Mouse (Mus musculus) MEL (cell line): Measurements from ENCODE around the gene Chl1. TPM values are rescaled to one million over a fixed set of nuclear protein-coding genes. Genes with fewer than 3 reads are reported as not detected.

ENCODE experiments used
- DNase-seq: peaks from one replicate; pipeline ENCODE4 v3.0.0; 2011; ENCODE audit warnings: low read depth, low spot score
- H3K27ac ChIP-seq: 2 replicates; pipeline ENCODE4 v1.5.1; 2012; ENCODE audit warnings: low read depth, mild to moderate bottlenecking, control low read depth, low read length, moderate library complexity; ENCODE audit not compliant: control insufficient read depth
- H3K27me3 ChIP-seq, 2 experiments: fragments of 150-350 bp in 1 of 2; sonication (generic) in 1 of 2; 2 replicates each; pipeline ENCODE4 v1.6.1; 2012; ENCODE audit warnings: low read length in 2 of 2, mild to moderate bottlenecking in 2 of 2, improper control_type of control experiment in 1 of 2, moderate library complexity in 1 of 2; ENCODE audit not compliant: insufficient read depth in 2 of 2, control insufficient read depth in 1 of 2
- H3K36me3 ChIP-seq, 2 experiments: 2 replicates each; pipeline ENCODE4 v1.6.1; 2012 to 2014; ENCODE audit warnings: low read length in 2 of 2, improper control_type of control experiment in 1 of 2, inconsistent platforms in 1 of 2, mild to moderate bottlenecking in 1 of 2; ENCODE audit not compliant: insufficient read depth in 2 of 2, control insufficient read depth in 1 of 2
- H3K4me1 ChIP-seq, 2 experiments: fragments of 150-350 bp in 1 of 2; sonication (generic) in 1 of 2; 2 replicates each; pipeline ENCODE4 v1.6.1; 2012; ENCODE audit warnings: low read length in 2 of 2, improper control_type of control experiment in 1 of 2, mild to moderate bottlenecking in 1 of 2; ENCODE audit not compliant: insufficient read depth in 2 of 2, control insufficient read depth in 1 of 2
- H3K4me3 ChIP-seq, 2 experiments: fragments of 150-350 bp in 1 of 2; sonication (generic) in 1 of 2; 2 replicates each; pipeline ENCODE4 v1.5.1; 2012; ENCODE audit warnings: low read depth in 2 of 2, low read length in 2 of 2, mild to moderate bottlenecking in 2 of 2, moderate library complexity in 2 of 2, control low read depth in 1 of 2, improper control_type of control experiment in 1 of 2; ENCODE audit not compliant: control insufficient read depth in 1 of 2, insufficient read depth in 1 of 2
- H3K79me2 ChIP-seq: 2 replicates; pipeline ENCODE4 v1.6.1; 2012; ENCODE audit warnings: mild to moderate bottlenecking, low read length, moderate library complexity; ENCODE audit not compliant: control insufficient read depth, poor library complexity, insufficient read depth
- H3K9ac ChIP-seq: 2 replicates; pipeline ENCODE4 v1.6.1; 2012; ENCODE audit warnings: low read depth, mild to moderate bottlenecking, control low read depth, low read length, moderate library complexity; ENCODE audit not compliant: control insufficient read depth, poor library complexity, severe bottlenecking
- H3K9me3 ChIP-seq: fragments of 150-350 bp; sonication (generic); replicated peaks from 2 replicates; pipeline ENCODE4 v1.6.1; 2012; ENCODE audit warnings: mild to moderate bottlenecking, low read length, improper control_type of control experiment, moderate library complexity; ENCODE audit not compliant: insufficient read depth
- CHD1 ChIP-seq: IDR thresholded peaks from 2 replicates; pipeline ENCODE4 v1.6.1; 2012; ENCODE audit warnings: low read depth, mild to moderate bottlenecking, inconsistent platforms, low read length, improper control_type of control experiment
- CTCF ChIP-seq, 3 experiments: IDR thresholded peaks in 2 of 3; conservative IDR thresholded peaks in 1 of 3; 2 replicates each; pipeline ENCODE4 v1.5.1; 2011 to 2012; ENCODE audit warnings: low read length in 3 of 3, low read depth in 2 of 3, mild to moderate bottlenecking in 2 of 3, improper control_type of control experiment in 1 of 3, inconsistent platforms in 1 of 3, mixed read lengths in 1 of 3, moderate library complexity in 1 of 3; ENCODE audit not compliant: control insufficient read depth in 1 of 3, insufficient read depth in 1 of 3, poor library complexity in 1 of 3, severe bottlenecking in 1 of 3
- E2F4 ChIP-seq: IDR thresholded peaks from 2 replicates; pipeline ENCODE4 v1.6.1; 2011; ENCODE audit warnings: low read depth, low read length, improper control_type of control experiment, borderline replicate concordance
- ELF1 ChIP-seq: IDR thresholded peaks from 2 replicates; pipeline ENCODE4 v1.6.1; 2014; ENCODE audit warnings: low read depth, mild to moderate bottlenecking, inconsistent platforms, low read length, improper control_type of control experiment, moderate library complexity
- EP300 ChIP-seq, 2 experiments: IDR thresholded peaks; 2 replicates each; pipeline ENCODE4 v1.6.1; 2011; ENCODE audit warnings: improper control_type of control experiment in 2 of 2, low read length in 2 of 2, low read depth in 1 of 2, mild to moderate bottlenecking in 1 of 2
- GABPA ChIP-seq: IDR thresholded peaks from 2 replicates; pipeline ENCODE4 v1.6.1; 2012; ENCODE audit warnings: low read depth, mild to moderate bottlenecking, inconsistent platforms, low read length, improper control_type of control experiment, moderate library complexity
- GATA1 ChIP-seq: IDR thresholded peaks from 2 replicates; pipeline ENCODE4 v1.6.1; 2011; ENCODE audit warnings: low read depth, low read length, improper control_type of control experiment
- HCFC1 ChIP-seq: IDR thresholded peaks from 2 replicates; pipeline ENCODE4 v1.6.1; 2012; ENCODE audit warnings: low read depth, mild to moderate bottlenecking, inconsistent platforms, low read length, improper control_type of control experiment, moderate library complexity
- JUND ChIP-seq: IDR thresholded peaks from 2 replicates; pipeline ENCODE4 v1.6.1; 2011; ENCODE audit warnings: low read depth, mild to moderate bottlenecking, improper control_type of control experiment, low read length
- KAT2A ChIP-seq: conservative IDR thresholded peaks from 2 replicates; pipeline ENCODE4 v1.6.1; 2012; ENCODE audit warnings: low read depth, low read length, improper control_type of control experiment, inconsistent platforms
- MAFK ChIP-seq: IDR thresholded peaks from 2 replicates; pipeline ENCODE4 v1.6.1; 2011; ENCODE audit warnings: low read depth, mild to moderate bottlenecking, low read length, improper control_type of control experiment, borderline replicate concordance
- MAZ ChIP-seq: IDR thresholded peaks from 2 replicates; pipeline ENCODE4 v1.6.1; 2012; ENCODE audit warnings: low read depth, mild to moderate bottlenecking, inconsistent platforms, low read length, improper control_type of control experiment
- MYB ChIP-seq: IDR thresholded peaks from 2 replicates; pipeline ENCODE4 v1.6.1; 2011; ENCODE audit warnings: mild to moderate bottlenecking, low read depth, low read length, improper control_type of control experiment
- MYC ChIP-seq: IDR thresholded peaks from 2 replicates; pipeline ENCODE4 v1.6.1; 2011; ENCODE audit warnings: low read depth, mild to moderate bottlenecking, low read length, improper control_type of control experiment, moderate library complexity
- NELFE ChIP-seq: IDR thresholded peaks from 2 replicates; pipeline ENCODE4 v1.6.1; 2011; ENCODE audit warnings: low read depth, low read length, improper control_type of control experiment
- POLR2A ChIP-seq, 2 experiments: IDR thresholded peaks; 2 replicates each; pipeline ENCODE4 v1.6.1; 2011 to 2012; ENCODE audit warnings: low read length in 2 of 2, mild to moderate bottlenecking in 2 of 2, control low read depth in 1 of 2, improper control_type of control experiment in 1 of 2, low read depth in 1 of 2, moderate library complexity in 1 of 2; ENCODE audit not compliant: control insufficient read depth in 1 of 2, insufficient read depth in 1 of 2, poor library complexity in 1 of 2
- POLR2AphosphoS2 ChIP-seq: IDR thresholded peaks from 2 replicates; pipeline ENCODE4 v1.6.1; 2011; ENCODE audit warnings: low read length, improper control_type of control experiment
- POLR2AphosphoS5 ChIP-seq: IDR thresholded peaks from 2 replicates; pipeline ENCODE4 v1.6.1; 2012; ENCODE audit warnings: low read depth, borderline replicate concordance, mild to moderate bottlenecking, inconsistent platforms, low read length, moderate library complexity, mixed read lengths
- RAD21 ChIP-seq: IDR thresholded peaks from 2 replicates; pipeline ENCODE4 v1.6.1; 2011; ENCODE audit warnings: mild to moderate bottlenecking, low read depth, low read length, improper control_type of control experiment
- RCOR1 ChIP-seq: IDR thresholded peaks from 2 replicates; pipeline ENCODE4 v1.6.1; 2012; ENCODE audit warnings: low read depth, mild to moderate bottlenecking, inconsistent platforms, low read length, improper control_type of control experiment
- SIN3A ChIP-seq: IDR thresholded peaks from 2 replicates; pipeline ENCODE4 v1.6.1; 2012; ENCODE audit warnings: low read length, improper control_type of control experiment, inconsistent platforms
- SMC3 ChIP-seq: IDR thresholded peaks from 2 replicates; pipeline ENCODE4 v1.6.1; 2011; ENCODE audit warnings: low read depth, low read length, improper control_type of control experiment
- TBP ChIP-seq: IDR thresholded peaks from 2 replicates; pipeline ENCODE4 v1.8.0; 2011; ENCODE audit warnings: low read depth, low read length, improper control_type of control experiment
- USF1 ChIP-seq: IDR thresholded peaks from 2 replicates; pipeline ENCODE4 v1.6.1; 2014; ENCODE audit warnings: low read depth, mild to moderate bottlenecking, inconsistent platforms, low read length, improper control_type of control experiment, moderate library complexity
- ZC3H11A ChIP-seq: IDR thresholded peaks from 2 replicates; pipeline ENCODE4 v1.6.1; 2012; ENCODE audit warnings: low read depth, mild to moderate bottlenecking, inconsistent platforms, low read length, improper control_type of control experiment
- ZMIZ1 ChIP-seq: IDR thresholded peaks from 2 replicates; pipeline ENCODE4 v1.6.1; 2012; ENCODE audit warnings: low read depth, mild to moderate bottlenecking, inconsistent platforms, low read length, improper control_type of control experiment, moderate library complexity
- polyA plus RNA-seq, 2 experiments: library from polyadenylated mRNA; stranded (reverse) in 1 of 2; unstranded in 1 of 2; fragments of >175 nt in 1 of 2; fragments of >200 nt in 1 of 2; gene quantifications; 2 replicates each; pipeline versions ENCODE4 v1.2.1 to v1.2.4; 2012; ENCODE audit warnings: low replicate concordance in 2 of 2, low read depth in 1 of 2; ENCODE audit not compliant: insufficient read length in 2 of 2, insufficient read depth in 1 of 2, missing spikeins in 1 of 2
- total RNA-seq: library from RNA; depleted of rRNA; stranded (reverse); fragments of 300-350 nt; gene quantifications from 2 replicates; pipeline ENCODE4 v1.2.3, GENCODE M21; 2012

Chl1 gene
- total and polyA plus RNA-seq, 3 experiments, result not detected

DNA sequence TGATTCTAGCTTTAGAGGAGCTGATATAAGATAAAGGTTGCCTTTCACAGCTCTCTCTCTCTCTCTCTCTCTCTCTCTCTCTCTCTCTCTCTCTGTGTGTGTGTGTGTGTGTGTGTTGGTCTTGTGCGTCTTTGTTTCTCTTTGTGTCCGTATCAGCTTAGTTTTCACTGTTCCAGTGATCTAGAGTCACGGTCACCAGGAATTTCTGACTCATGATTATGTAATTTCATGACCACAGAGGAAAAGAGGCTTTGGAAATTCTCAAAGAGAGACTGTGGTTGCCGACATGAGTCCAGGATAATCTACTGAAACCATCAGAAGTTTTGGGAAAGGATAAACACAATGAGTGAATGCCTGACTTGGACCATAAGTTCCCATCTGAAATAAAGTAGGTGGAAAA, 110.5 kb downstream of the Chl1 start:
- no peaks in the 10 kb centered on the region for H3K4me1 ChIP-seq
- DNase-seq, result no peak
- no peaks in the 10 kb centered on the region for H3K36me3 ChIP-seq
- H3K4me3 ChIP-seq, result no peak overlapping the region
- no peaks in the 10 kb centered on the region for H3K79me2 ChIP-seq
- H3K27me3 ChIP-seq, result no peaks in the 10 kb centered on the region
- H3K9me3 ChIP-seq, result no peaks in the 10 kb centered on the region
- no peak overlapping the region for H3K9ac ChIP-seq
- no peak for TF ChIP-seq MYB
- TF ChIP-seq ZC3H11A, result no peak
- no peak for TF ChIP-seq RCOR1
- no peak for TF ChIP-seq POLR2AphosphoS5
- TF ChIP-seq MYC, result no peak
- no peak for TF ChIP-seq EP300 (IDR thresholded peaks at IDR 0.05; ENCODE audit: low read depth in 1 of 2, low read length in 2 of 2)
- no peak for TF ChIP-seq MAZ
- TF ChIP-seq TBP, result no peak
- no peak for TF ChIP-seq HCFC1
- no peak for TF ChIP-seq E2F4
- TF ChIP-seq POLR2A (IDR thresholded peaks at IDR 0.05; ENCODE audit: control insufficient read depth in 1 of 2, insufficient read depth in 1 of 2, low read depth in 1 of 2, low read length in 2 of 2, poor library complexity in 1 of 2), result no peak
- no peak for TF ChIP-seq CTCF (IDR thresholded peaks at IDR 0.05 in 2 of 3, conservative IDR thresholded peaks at IDR 0.05 in 1 of 3; ENCODE audit: control insufficient read depth in 1 of 3, insufficient read depth in 1 of 3, low read depth in 2 of 3, low read length in 3 of 3, poor library complexity in 1 of 3, severe bottlenecking in 1 of 3)
- TF ChIP-seq USF1, result no peak
- no peak for TF ChIP-seq CHD1
- H3K27ac ChIP-seq, result no peak overlapping the region

DNA sequence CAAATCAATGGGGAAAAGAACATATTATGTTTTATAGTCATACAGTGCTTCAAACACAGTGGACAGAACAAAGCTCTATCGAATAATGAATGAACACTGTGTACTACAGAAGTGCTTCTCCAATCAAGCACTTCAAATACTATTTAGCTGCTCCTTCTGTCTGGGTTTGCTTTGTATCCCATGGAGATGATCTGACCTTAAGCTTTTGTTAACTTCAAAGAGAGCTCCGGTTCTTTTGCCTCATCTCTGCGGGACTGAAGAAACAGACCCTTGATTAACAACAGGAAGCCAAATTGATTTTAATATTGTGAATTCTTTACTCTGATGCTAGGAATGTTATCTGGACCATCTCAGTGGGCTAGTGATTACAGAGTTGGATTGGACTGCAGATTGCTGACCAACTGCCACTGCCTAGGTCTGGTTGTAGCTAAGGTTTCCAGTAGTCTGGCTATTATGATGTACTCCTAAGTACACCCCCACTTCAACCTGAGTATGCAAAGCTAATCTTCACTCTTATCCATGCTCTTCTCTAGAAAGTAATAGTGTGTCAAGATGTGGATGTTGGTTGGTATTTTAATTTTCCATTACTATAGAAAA, 111.8 kb downstream of the Chl1 start:
- DNase-seq, result no peak
- Histone ChIP-seq H3K9ac (no peak overlapping the region), H3K27ac (no peak overlapping the region), H3K36me3 (no peaks in the 10 kb centered on the region), H3K27me3 (no peaks in the 10 kb centered on the region), H3K79me2 (no peaks in the 10 kb centered on the region), H3K4me1 (no peaks in the 10 kb centered on the region), H3K9me3 (no peaks in the 10 kb centered on the region), H3K4me3 (no peak overlapping the region)
- TF ChIP-seq SIN3A (no peak), MAFK (no peak), NELFE (no peak), SMC3 (no peak), POLR2AphosphoS2 (no peak), CTCF (IDR thresholded peaks at IDR 0.05 in 2 of 3, conservative IDR thresholded peaks at IDR 0.05 in 1 of 3; ENCODE audit: control insufficient read depth in 1 of 3, insufficient read depth in 1 of 3, low read depth in 2 of 3, low read length in 3 of 3, poor library complexity in 1 of 3, severe bottlenecking in 1 of 3) (no peak), KAT2A (no peak), EP300 (IDR thresholded peaks at IDR 0.05; ENCODE audit: low read depth in 1 of 2, low read length in 2 of 2) (no peak), RCOR1 (no peak), TBP (no peak), GATA1 (no peak), ZMIZ1 (no peak), RAD21 (no peak), ELF1 (no peak), GABPA (no peak), POLR2AphosphoS5 (no peak), JUND (no peak), ZC3H11A (no peak)
